Mouse (Mus musculus) midbrain, postnatal 0 days (tissue): ENCODE results near the gene Klk1b9. TPM values are rescaled to one million over a fixed set of nuclear protein-coding genes. Genes with fewer than 3 reads are reported as not detected.

Experiments
- ATAC-seq: fragments of 200-750 bp; cut with Nextera tagmentation; 2 replicates; pipeline ENCODE4 v1.8.0; 2017; ENCODE audit warnings: moderate number of reproducible peaks, mild to moderate bottlenecking, moderate TSS enrichment, moderate library complexity; ENCODE audit not compliant: low FRiP score
- DNase-seq: peaks from one replicate; pipeline ENCODE4 v3.0.0-alpha.2; 2015; ENCODE audit warnings: low spot score
- H3K27ac ChIP-seq: fragments of 300-500 bp; sonication (generic); 2 replicates; pipeline ENCODE4 v1.5.1; 2014; ENCODE audit warnings: low read depth, mild to moderate bottlenecking, low read length, mixed read lengths
- H3K27me3 ChIP-seq: fragments of 300-500 bp; sonication (generic); 2 replicates; pipeline ENCODE4 v1.6.1; 2014; ENCODE audit warnings: low read length, control low read depth, mixed read lengths; ENCODE audit not compliant: insufficient read depth
- H3K36me3 ChIP-seq: fragments of 300-500 bp; sonication (generic); 2 replicates; pipeline ENCODE4 v1.6.1; 2014; ENCODE audit warnings: low read length, control low read depth, mixed read lengths; ENCODE audit not compliant: insufficient read depth
- H3K4me1 ChIP-seq: fragments of 300-500 bp; sonication (generic); 2 replicates; pipeline ENCODE4 v1.6.1; 2014; ENCODE audit warnings: mild to moderate bottlenecking, control low read depth, antibody characterized with exemption, low read length, mixed read lengths; ENCODE audit not compliant: insufficient read depth
- H3K4me2 ChIP-seq: fragments of 300-500 bp; sonication (generic); 2 replicates; pipeline ENCODE4 v1.6.1; 2014; ENCODE audit warnings: low read depth, mild to moderate bottlenecking, low read length, mixed read lengths; ENCODE audit not compliant: poor library complexity, severe bottlenecking
- H3K4me3 ChIP-seq: fragments of 300-500 bp; sonication (generic); 2 replicates; pipeline ENCODE4 v1.5.1; 2014; ENCODE audit warnings: low read depth, mild to moderate bottlenecking, low read length, moderate library complexity
- H3K9ac ChIP-seq: fragments of 300-500 bp; sonication (generic); replicated peaks from 2 replicates; pipeline ENCODE4 v1.6.1; 2014; ENCODE audit warnings: mild to moderate bottlenecking, low read length, moderate library complexity, mixed read lengths; ENCODE audit not compliant: poor library complexity, severe bottlenecking
- H3K9me3 ChIP-seq: fragments of 300-500 bp; sonication (generic); 2 replicates; pipeline ENCODE4 v1.6.1; 2016; ENCODE audit warnings: low read length, control low read depth
- CTCF ChIP-seq: IDR thresholded peaks from 2 replicates; pipeline ENCODE4 v1.5.1; 2016; ENCODE audit warnings: antibody characterized with exemption, mild to moderate bottlenecking
- WGBS: fragments of 180-500 bp; shearing (Covaris S2); extraction: QIAGEN DNeasy Blood & Tissue Kit; methylation state at CpG from one replicate; pipeline ENCODE4 v1.1.7; 2014; 5-methylcytosine and 5-hydroxymethylcytosine counted together
- polyA plus RNA-seq: library from polyadenylated mRNA; unstranded; fragments of >200 nt; fragmentation: Nextera tagmentation; extraction: Ambion mirVana; gene quantifications from 2 replicates; pipeline ENCODE4 v1.2.1, GENCODE M21; 2015
- total RNA-seq: library from RNA; depleted of rRNA; stranded (reverse); fragments of >200 nt; gene quantifications from 2 replicates; pipeline ENCODE4 v1.2.3, GENCODE M21; 2014

Gene Klk1b9
- total and polyA plus RNA-seq, 2 experiments from 2014 or later, result not detected

DNA sequence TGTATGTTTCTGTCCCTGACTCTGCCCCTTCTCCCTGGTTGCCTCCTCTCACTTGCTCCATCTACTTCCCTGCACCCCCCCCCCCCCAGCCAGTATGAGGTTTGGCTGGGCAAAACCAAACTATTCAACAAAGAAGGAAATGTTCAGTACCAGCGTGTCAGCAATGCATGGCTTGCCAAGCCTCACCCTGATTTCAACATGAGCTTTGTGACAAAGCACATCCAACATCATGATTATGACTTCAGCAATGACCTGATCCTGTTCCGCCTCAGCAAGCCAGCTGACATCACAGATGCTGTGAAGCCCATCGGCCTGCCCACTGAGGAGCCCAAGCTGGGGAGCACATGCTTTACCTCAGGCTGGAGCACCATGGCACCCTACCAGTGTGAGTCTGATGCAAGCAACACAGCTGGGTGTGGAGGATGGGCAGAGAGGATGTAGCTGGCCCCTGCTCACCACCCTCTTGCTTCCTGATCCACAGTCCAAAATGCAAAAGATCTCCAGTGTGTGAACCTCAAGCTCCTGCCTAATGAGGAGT, 31.1 kb upstream of the Klk1b9 start:
- Histone ChIP-seq H3K4me1 (no peaks in the 10 kb centered on the region), H3K4me2 (no peak overlapping the region), H3K4me3 (no peak overlapping the region), H3K36me3 (no peaks in the 10 kb centered on the region), H3K9me3 (no peaks in the 10 kb centered on the region), H3K9ac (no peak overlapping the region), H3K27me3 (no peaks in the 10 kb centered on the region), H3K27ac (no peak overlapping the region)
- WGBS, result 82% methylated on average over 3 of the region's 3 CpGs
- no peak for TF ChIP-seq CTCF
- ATAC-seq (no peak), DNase-seq (no peak)

DNA sequence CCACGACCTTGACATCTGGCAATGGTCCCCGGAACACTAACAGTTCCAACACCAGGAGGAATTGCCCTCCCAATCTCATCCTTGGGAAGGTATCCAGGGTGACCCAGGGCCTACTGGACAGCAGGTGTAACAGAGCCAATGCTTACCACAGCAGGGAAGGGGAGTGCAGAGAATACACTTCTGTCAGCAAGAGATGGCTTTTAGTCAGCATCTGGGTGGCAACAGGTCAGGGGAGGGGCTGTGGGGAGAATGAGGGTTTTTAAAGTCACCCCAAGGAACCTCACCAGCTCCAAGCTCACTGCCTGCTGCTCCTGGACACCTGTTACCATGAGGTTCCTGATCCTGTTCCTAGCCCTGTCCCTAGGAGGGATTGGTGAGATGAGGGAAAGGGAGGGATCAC, 25.5 kb upstream of the Klk1b9 start, which contains the start of gene Klk1b8:
Gene Klk1b8 (plus strand): TSS at position 301 of the 400 bp plus-strand sequence.
- H3K9me3 ChIP-seq, result no peaks in the 10 kb centered on the region
- no peak within 1 kb of the TSS for H3K9ac ChIP-seq
- WGBS, result 78% methylated on average over 2 of the region's 2 CpGs
- no peak for ATAC-seq
- H3K36me3 ChIP-seq, result no peaks in the 10 kb centered on the region
- no peak for DNase-seq
- H3K27me3 ChIP-seq, result no peaks in the 10 kb centered on the region
- TF ChIP-seq CTCF, result no peak
- H3K4me1 ChIP-seq, result no peaks in the 10 kb centered on the region
- H3K4me2 ChIP-seq, result no peak within 1 kb of the TSS
- H3K4me3 ChIP-seq, result no peak within 1 kb of the TSS
- no peak within 1 kb of the TSS for H3K27ac ChIP-seq

DNA sequence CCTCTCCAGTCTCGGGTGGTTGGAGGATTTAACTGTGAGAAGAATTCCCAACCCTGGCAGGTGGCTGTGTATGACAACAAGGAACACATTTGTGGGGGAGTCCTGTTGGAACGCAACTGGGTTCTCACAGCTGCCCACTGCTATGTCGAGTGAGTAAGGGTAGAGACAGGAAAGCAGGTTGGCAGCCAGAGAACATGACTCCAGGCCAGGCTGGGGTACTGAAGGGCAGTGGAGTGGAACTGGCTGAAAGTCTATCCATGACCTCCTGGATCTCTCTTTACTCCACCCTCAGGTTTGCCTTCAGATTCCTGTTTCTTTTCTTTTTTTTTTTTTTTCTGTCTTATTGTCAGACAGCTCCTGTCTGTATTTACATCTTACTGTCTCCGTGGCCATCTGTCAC, 23.2 kb upstream of the Klk1b9 start:
- no peak for DNase-seq
- Histone ChIP-seq H3K9me3 (no peaks in the 10 kb centered on the region), H3K27me3 (no peaks in the 10 kb centered on the region), H3K27ac (no peak overlapping the region), H3K36me3 (no peaks in the 10 kb centered on the region), H3K9ac (no peak overlapping the region), H3K4me3 (no peak overlapping the region), H3K4me1 (no peaks in the 10 kb centered on the region), H3K4me2 (no peak overlapping the region)
- WGBS, result 53% methylated on average over 4 of the region's 4 CpGs
- ATAC-seq, result no peak
- no peak for TF ChIP-seq CTCF

DNA sequence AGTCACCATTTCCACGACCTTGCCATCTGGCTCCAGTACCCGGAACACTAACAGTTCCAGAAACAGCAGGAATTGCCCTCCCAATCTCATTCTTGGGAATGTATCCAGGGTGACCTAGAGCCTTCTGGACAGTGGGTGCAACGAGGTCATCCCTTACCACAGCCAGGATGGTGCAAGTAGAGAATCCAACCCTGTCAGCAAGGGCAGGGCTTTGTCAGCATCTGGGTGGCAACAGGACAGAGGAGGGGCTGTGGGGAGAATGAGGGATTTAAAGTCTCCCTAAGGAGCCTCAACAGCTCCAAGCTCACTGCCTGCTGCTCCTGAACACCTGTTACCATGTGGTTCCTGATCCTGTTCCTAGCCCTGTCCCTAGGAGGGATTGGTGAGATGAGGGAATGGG, 9.4 kb upstream of the Klk1b9 start, which contains the start of gene Klk1b1:
Gene Klk1b1 (plus strand): TSS at position 301 of the 400 bp plus-strand sequence.
- no peak for TF ChIP-seq CTCF
- no peak within 1 kb of the TSS for H3K27ac ChIP-seq
- H3K36me3 ChIP-seq, result no peaks in the 10 kb centered on the region
- DNase-seq (no peak), ATAC-seq (no peak)
- H3K9me3 ChIP-seq, result no peaks in the 10 kb centered on the region
- H3K27me3 ChIP-seq, result no peaks in the 10 kb centered on the region
- no peak within 1 kb of the TSS for H3K4me3 ChIP-seq
- WGBS, result 65% methylated on average over 3 of the region's 3 CpGs
- H3K4me2 ChIP-seq, result no peak within 1 kb of the TSS
- H3K9ac ChIP-seq, result no peak within 1 kb of the TSS
- H3K4me1 ChIP-seq, result no peaks in the 10 kb centered on the region

DNA sequence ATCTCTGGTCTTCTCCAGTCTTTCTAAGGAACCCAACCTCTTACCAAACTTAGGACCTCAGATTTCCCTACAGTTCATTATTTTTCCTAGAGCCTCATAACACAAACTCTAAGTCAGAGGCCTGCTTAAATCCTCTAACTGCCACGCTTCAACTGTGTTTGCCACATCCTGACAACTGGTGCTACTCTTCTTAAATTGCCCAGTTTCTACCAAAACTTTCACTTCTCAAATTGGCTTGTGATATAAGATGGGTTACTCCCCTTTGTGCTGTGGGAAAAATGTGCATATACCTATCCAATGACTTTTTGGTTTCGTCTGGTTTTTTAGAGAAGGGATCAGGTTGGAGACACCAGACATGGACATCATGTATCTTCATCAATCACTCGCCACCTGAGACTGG, 8.8 kb upstream of the Klk1b9 start:
- Histone ChIP-seq H3K4me3 (no peak overlapping the region), H3K36me3 (no peaks in the 10 kb centered on the region), H3K27me3 (no peaks in the 10 kb centered on the region), H3K27ac (no peak overlapping the region), H3K9ac (no peak overlapping the region), H3K4me1 (no peaks in the 10 kb centered on the region), H3K9me3 (no peaks in the 10 kb centered on the region), H3K4me2 (no peak overlapping the region)
- DNase-seq (no peak), ATAC-seq (no peak)
- no peak for TF ChIP-seq CTCF
- WGBS, result 85% methylated on average over 3 of the region's 3 CpGs

DNA sequence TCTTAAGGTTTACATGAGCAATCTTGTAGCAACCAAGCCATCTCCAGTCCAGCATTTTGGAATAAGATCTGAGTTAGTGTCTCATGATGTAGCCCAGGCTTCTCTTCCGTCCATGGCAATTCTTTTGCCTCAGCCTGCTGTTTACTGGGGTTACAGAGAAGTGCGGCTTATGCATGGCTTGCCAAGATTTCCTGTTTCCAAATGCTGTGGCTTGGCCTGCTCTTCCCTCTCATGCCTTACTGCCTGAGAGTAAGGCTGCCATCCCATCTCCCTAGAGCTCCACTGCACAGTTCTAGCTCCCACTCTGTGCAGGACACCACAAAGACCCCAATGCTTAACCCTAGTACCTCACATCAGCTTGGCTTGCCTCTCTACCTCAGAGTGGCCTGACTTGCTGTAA, 8.2 kb upstream of the Klk1b9 start:
- Histone ChIP-seq H3K4me1 (no peaks in the 10 kb centered on the region), H3K27ac (no peak overlapping the region), H3K9me3 (no peaks in the 10 kb centered on the region), H3K4me2 (no peak overlapping the region), H3K36me3 (no peaks in the 10 kb centered on the region), H3K27me3 (no peaks in the 10 kb centered on the region), H3K9ac (no peak overlapping the region), H3K4me3 (no peak overlapping the region)
- DNase-seq, result no peak
- TF ChIP-seq CTCF, result no peak
- WGBS, result 84% methylated on average over 2 of the region's 2 CpGs
- no peak for ATAC-seq
